Comparison of ENCODE assay signal across 12 mouse cellular contexts in genomic region chr11:116187226-116187930, GRCm38 (mm10). TPM values are rescaled to one million over a fixed set of nuclear protein-coding genes. Genes with fewer than 3 reads are reported as not detected.
DNase-seq lines count a peak whose midpoint lies in the region; ATAC-seq lines count a peak whose summit lies in the region.
"Had no signal": no experiment of that assay in that cellular context is flagged by ENCODE, and none has a peak within 500 bp of the region (broad histone marks: within the 10 kb centered on the region; RNA-seq: fewer than 3 reads in every experiment).

No protein-coding gene starts in this region.

- H3K4me2 ChIP-seq in kidney, embryonic 16.5 days (replicated peaks; ENCODE audit: low read depth, low read length): no peak overlapping the region
- no peak overlapping the region for H3K4me2 ChIP-seq in midbrain, embryonic 14.5 days (ENCODE audit: low read length)
- H3K4me2 ChIP-seq: liver, embryonic 13.5 days had no signal

- no peaks in the 10 kb centered on the region for H3K27me3 ChIP-seq in kidney, embryonic 16.5 days (ENCODE audit: insufficient read depth, low read length)
- no peaks in the 10 kb centered on the region for H3K27me3 ChIP-seq in embryonic facial prominence, embryonic 10.5 days (replicated peaks; ENCODE audit: low read depth, poor library complexity, severe bottlenecking)
- no peaks in the 10 kb centered on the region for H3K27me3 ChIP-seq in midbrain, embryonic 14.5 days (ENCODE audit: control insufficient read depth, insufficient read depth, low read length)
- H3K27me3 ChIP-seq: liver, embryonic 13.5 days had no signal

- H3K4me1 ChIP-seq in kidney, embryonic 16.5 days (ENCODE audit: insufficient read depth, low read length): 0 out of 2 replicates have a peak, but pooled peaks cover 3% of the 10 kb centered on the region
- peaks cover 15% of the 10 kb centered on the region for H3K4me1 ChIP-seq in embryonic facial prominence, embryonic 10.5 days
- H3K4me1 ChIP-seq in midbrain, embryonic 14.5 days (ENCODE audit: control insufficient read depth, insufficient read depth, low read length): no peaks in the 10 kb centered on the region

- intact Hi-C loops in left cerebral cortex, postnatal 25 days (cut with DNase I): no loop called here

- no peak overlapping the region for H3K4me3 ChIP-seq in kidney, embryonic 16.5 days (ENCODE audit: low read length)
- no peak overlapping the region for H3K4me3 ChIP-seq in embryonic facial prominence, embryonic 10.5 days
- H3K4me3 ChIP-seq in midbrain, embryonic 14.5 days (replicated peaks; ENCODE audit: low read depth, low read length): no peak overlapping the region
- H3K4me3 ChIP-seq: heart, adult 2 months; liver, embryonic 13.5 days had no signal

- WGBS in kidney, embryonic 16.5 days: 72% methylated on average over 11 of the region's 11 CpGs
- 52% methylated on average over 11 of the region's 11 CpGs for WGBS in embryonic facial prominence, embryonic 10.5 days
- 31% methylated on average over 11 of the region's 11 CpGs for WGBS in midbrain, embryonic 14.5 days

- no peaks in the 10 kb centered on the region for H3K9me3 ChIP-seq in kidney, embryonic 16.5 days (ENCODE audit: low read length)
- no peaks in the 10 kb centered on the region for H3K9me3 ChIP-seq in embryonic facial prominence, embryonic 10.5 days
- H3K9me3 ChIP-seq in midbrain, embryonic 14.5 days (ENCODE audit: control insufficient read depth, low read length): no peaks in the 10 kb centered on the region
- H3K9me3 ChIP-seq: liver, embryonic 13.5 days had no signal

- H3K9ac ChIP-seq in kidney, embryonic 16.5 days (replicated peaks; ENCODE audit: low read length): peak overlapping the region; percentile 41; the same call in 1 of the 2 replicates
- H3K9ac ChIP-seq in midbrain, embryonic 14.5 days (replicated peaks; ENCODE audit: low read length): no peak overlapping the region
- H3K9ac ChIP-seq: liver, embryonic 13.5 days had no signal

- no peak for DNase-seq in kidney, adult 11 months
- peak; percentile 84 for DNase-seq in R1 (ENCODE audit: low read depth, low spot score)
- no peak for DNase-seq in embryonic facial prominence, embryonic 10.5 days (ENCODE audit: low spot score)
- DNase-seq in midbrain, embryonic 14.5 days: peak; percentile 57
- DNase-seq in left cerebral cortex, postnatal 25 days (ENCODE audit: low spot score in 2 of 2): no peak
- DNase-seq in layer of hippocampus, adult 18-20 months (ENCODE audit: low spot score in 2 of 2): no peak
- DNase-seq: heart, adult 2 months; kidney, adult 2 months; liver, embryonic 13.5 days; right cerebral cortex, adult 18-20 months had no signal

- no peak for ATAC-seq in kidney, embryonic 16.5 days (ENCODE audit: low FRiP score, low TSS enrichment)
- ATAC-seq in midbrain, embryonic 14.5 days (ENCODE audit: low FRiP score, low TSS enrichment): no peak
- ATAC-seq: activated CD4-positive, CD25-positive, alpha-beta regulatory T cell, adult 4 months had no signal

- H3K36me3 ChIP-seq in kidney, embryonic 16.5 days (ENCODE audit: insufficient read depth, low read length): peaks cover 31% of the 10 kb centered on the region
- peaks cover 69% of the 10 kb centered on the region for H3K36me3 ChIP-seq in embryonic facial prominence, embryonic 10.5 days (replicated peaks)
- H3K36me3 ChIP-seq in midbrain, embryonic 14.5 days (ENCODE audit: control insufficient read depth, insufficient read depth, low read length): peaks cover 80% of the 10 kb centered on the region

- 0 out of 2 replicates have a peak overlapping the region, but pooled peaks have one; percentile 38 for H3K27ac ChIP-seq in kidney, embryonic 16.5 days (ENCODE audit: low read length)
- peak overlapping the region; percentile 61; the same call in 1 of the 2 replicates for H3K27ac ChIP-seq in embryonic facial prominence, embryonic 10.5 days (replicated peaks)
- peak overlapping the region; percentile 67 for H3K27ac ChIP-seq in midbrain, embryonic 14.5 days (replicated peaks; ENCODE audit: low read depth, low read length)
- H3K27ac ChIP-seq: heart, adult 2 months; liver, embryonic 13.5 days had no signal

RNA-seq across cellular contexts. Expression of gene Ten1, which starts 11.3 kb away (rescaled TPM):
- polyA plus RNA-seq in kidney, embryonic 16.5 days (2015; fragmentation: Nextera tagmentation; extraction: Ambion mirVana): 85.0 and 85.9 TPM in 2 replicates
- 62.7 and 65.6 TPM in 2 replicates for polyA plus RNA-seq in embryonic facial prominence, embryonic 10.5 days (2016; fragmentation: Nextera tagmentation; extraction: Ambion mirVana)
- polyA plus RNA-seq in midbrain, embryonic 14.5 days (2014; fragmentation: Nextera tagmentation; extraction: Ambion mirVana): 77.0 and 97.9 TPM in 2 replicates
- total RNA-seq in left cerebral cortex, postnatal 25 days (2021): 10 to 100 TPM; 40.6 to 42.4 TPM
- total RNA-seq in layer of hippocampus, adult 18-20 months (2021): 10 to 100 TPM; 33.7 to 39.8 TPM

RNA-seq across cellular contexts. Expression of gene Acox1, which starts 11.5 kb away (rescaled TPM):
- polyA plus RNA-seq in kidney, embryonic 16.5 days (2015; fragmentation: Nextera tagmentation; extraction: Ambion mirVana): 46.1 and 48.8 TPM in 2 replicates
- polyA plus RNA-seq in embryonic facial prominence, embryonic 10.5 days (2016; fragmentation: Nextera tagmentation; extraction: Ambion mirVana): 17.7 and 18.8 TPM in 2 replicates
- polyA plus RNA-seq in midbrain, embryonic 14.5 days (2014; fragmentation: Nextera tagmentation; extraction: Ambion mirVana): 50.5 and 68.3 TPM in 2 replicates
- 100 to 1,000 TPM; 110 to 111 TPM for total RNA-seq in left cerebral cortex, postnatal 25 days (2021)
- 100 to 1,000 TPM; 125 TPM for total RNA-seq in layer of hippocampus, adult 18-20 months (2021)

RNA-seq across cellular contexts. Expression of gene Fbf1, which starts 19.4 kb away (rescaled TPM):
- 38.7 and 45.6 TPM in 2 replicates for polyA plus RNA-seq in kidney, embryonic 16.5 days (2015; fragmentation: Nextera tagmentation; extraction: Ambion mirVana)
- polyA plus RNA-seq in embryonic facial prominence, embryonic 10.5 days (2016; fragmentation: Nextera tagmentation; extraction: Ambion mirVana): 61.0 and 61.8 TPM in 2 replicates
- polyA plus RNA-seq in midbrain, embryonic 14.5 days (2014; fragmentation: Nextera tagmentation; extraction: Ambion mirVana): 44.2 and 58.9 TPM in 2 replicates
- 10 to 100 TPM; 72.8 to 82.1 TPM for total RNA-seq in left cerebral cortex, postnatal 25 days (2021)
- total RNA-seq in layer of hippocampus, adult 18-20 months (2021): 10 to 100 TPM; 82.3 to 83.6 TPM

RNA-seq across cellular contexts. Expression of gene Mrpl38, which starts 48.7 kb away (rescaled TPM):
- 119 and 120 TPM in 2 replicates for polyA plus RNA-seq in kidney, embryonic 16.5 days (2015; fragmentation: Nextera tagmentation; extraction: Ambion mirVana)
- polyA plus RNA-seq in embryonic facial prominence, embryonic 10.5 days (2016; fragmentation: Nextera tagmentation; extraction: Ambion mirVana): 108 and 117 TPM in 2 replicates
- 72.5 and 81.4 TPM in 2 replicates for polyA plus RNA-seq in midbrain, embryonic 14.5 days (2014; fragmentation: Nextera tagmentation; extraction: Ambion mirVana)
- total RNA-seq in left cerebral cortex, postnatal 25 days (2021): 10 to 100 TPM; 53.0 to 53.8 TPM
- 10 to 100 TPM; 60.2 to 61.2 TPM for total RNA-seq in layer of hippocampus, adult 18-20 months (2021)

RNA-seq across cellular contexts. Expression of gene Evpl, which starts 50.5 kb away (rescaled TPM):
- 3.5 and 4.1 TPM in 2 replicates for polyA plus RNA-seq in kidney, embryonic 16.5 days (2015; fragmentation: Nextera tagmentation; extraction: Ambion mirVana)
- polyA plus RNA-seq in embryonic facial prominence, embryonic 10.5 days (2016; fragmentation: Nextera tagmentation; extraction: Ambion mirVana): 1.0 and 1.3 TPM in 2 replicates
- 0.36 and 0.43 TPM in 2 replicates for polyA plus RNA-seq in midbrain, embryonic 14.5 days (2014; fragmentation: Nextera tagmentation; extraction: Ambion mirVana)
- 1 to 10 TPM in 1 of 2 experiments, under 1 TPM in 1; 0.92 to 1.1 TPM for total RNA-seq in left cerebral cortex, postnatal 25 days (2021)
- total RNA-seq in layer of hippocampus, adult 18-20 months (2021): under 1 TPM; 0.61 to 0.74 TPM
- polyA plus RNA-seq: activated CD4-positive, CD25-positive, alpha-beta regulatory T cell, adult 4 months had no signal

Comparison
In these comparisons a context has a peak if more than half of its experiments do, and no peak if none do; other contexts are left out.
1. DNase-seq: peak in R1 (single experiment) and midbrain, embryonic 14.5 days (single experiment); none in kidney, adult 11 months (single experiment), embryonic facial prominence, embryonic 10.5 days (single experiment), left cerebral cortex, postnatal 25 days (0 of 2) and layer of hippocampus, adult 18-20 months (0 of 2).
2. Peak in every context shown above with its lines, with median percentiles within 50 percentile points of each other: H3K27ac ChIP-seq.